Mouse (Mus musculus) heart, postnatal 4 days (tissue): ENCODE results near the gene Fat2. TPM values are rescaled to one million over a fixed set of nuclear protein-coding genes. Genes with fewer than 3 reads are reported as not detected.
A peak's percentile ranks its signal among the peaks of the same experiment; 100 is the strongest.

Source experiments
- DNase-seq: peaks from one replicate; pipeline ENCODE4 v3.0.0; 2021
- total RNA-seq, 2 experiments: library from RNA; stranded (reverse); gene quantifications; 2 replicates each; pipeline ENCODE4 v1.2.3; 2021

The Fat2 gene
- total RNA-seq, 2 experiments from 2014 or later = 0.05 to 0.07 TPM

DNA sequence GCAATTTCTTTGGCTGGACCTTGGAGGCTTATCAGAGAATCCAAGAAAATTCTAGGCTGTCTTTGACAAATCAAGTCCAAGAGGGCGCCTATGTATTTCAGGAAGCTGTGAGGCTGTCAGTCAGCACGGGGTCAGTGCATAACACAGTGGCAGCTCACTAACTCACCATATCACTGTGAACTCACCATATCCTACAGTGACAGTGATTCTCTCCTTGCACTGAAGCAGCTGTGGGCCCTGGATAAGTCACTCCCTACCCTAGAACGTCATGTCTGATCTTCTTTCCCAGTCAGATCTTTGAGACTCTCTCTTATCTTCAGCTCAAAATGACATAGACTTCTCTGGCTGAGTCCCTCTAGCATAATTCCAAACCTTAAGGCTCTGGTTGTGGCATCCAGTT lies 96.9 kb downstream of the Fat2 start:
- DNase-seq = no peak

DNA sequence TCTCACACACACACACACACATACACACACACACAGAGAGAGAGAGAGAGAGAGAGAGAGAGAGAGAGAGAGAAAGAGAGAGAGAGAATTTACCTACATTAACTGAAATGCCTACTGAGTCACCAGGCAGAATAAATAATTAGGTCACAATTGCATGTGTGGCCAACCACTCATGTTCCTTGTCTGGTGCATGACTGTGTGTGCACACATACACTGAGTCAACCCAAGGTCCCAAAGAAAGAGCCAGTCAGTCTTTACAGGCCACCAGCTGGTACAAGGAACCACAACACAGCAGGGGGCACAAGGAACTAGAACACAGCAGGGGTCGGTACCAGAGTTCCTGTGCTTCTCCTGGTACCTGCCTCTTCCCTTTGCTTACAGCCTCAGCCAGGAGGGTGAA lies 99.5 kb downstream of the Fat2 start:
- no peak for DNase-seq

DNA sequence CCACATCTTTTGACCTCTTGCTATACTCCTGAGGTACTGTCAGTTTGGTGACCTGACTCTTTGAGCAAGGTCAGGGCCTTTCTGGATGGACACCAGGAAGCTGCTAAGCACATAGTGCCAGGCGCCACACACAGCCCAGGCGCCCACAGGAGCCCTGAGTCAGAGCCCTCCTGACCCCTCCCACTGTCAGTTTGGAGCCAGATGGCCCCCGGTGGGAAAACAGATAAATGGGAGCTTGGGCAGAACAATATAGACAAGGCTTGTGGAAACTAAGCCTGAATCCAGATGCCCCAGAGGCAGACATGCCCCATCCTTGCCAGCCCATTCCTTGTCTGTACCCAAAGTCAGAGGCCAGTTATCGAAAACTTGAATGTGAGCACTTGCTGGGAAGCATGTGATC lies 101.6 kb downstream of the Fat2 start:
- no peak for DNase-seq

DNA sequence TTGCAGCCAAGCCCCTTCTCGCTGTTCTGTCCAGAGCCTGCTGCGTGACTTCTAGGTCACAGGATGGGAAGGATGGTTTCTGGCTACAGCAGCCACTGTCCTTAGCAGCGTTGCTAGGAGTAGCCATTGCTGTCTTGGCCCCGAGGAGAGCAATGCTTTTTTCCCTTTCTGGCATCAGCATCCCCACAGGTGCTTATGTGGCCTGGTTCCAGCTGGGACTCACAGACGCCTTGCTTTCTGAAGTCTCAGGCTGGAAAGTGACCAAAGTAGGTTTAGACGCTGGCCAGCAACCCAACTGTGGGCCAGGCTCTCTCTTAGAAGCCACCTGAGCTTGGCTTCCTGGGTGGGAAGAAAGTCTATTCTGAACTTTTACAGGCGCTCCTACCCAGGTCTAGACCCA lies 102.1 kb downstream of the Fat2 start:
- no peak for DNase-seq

DNA sequence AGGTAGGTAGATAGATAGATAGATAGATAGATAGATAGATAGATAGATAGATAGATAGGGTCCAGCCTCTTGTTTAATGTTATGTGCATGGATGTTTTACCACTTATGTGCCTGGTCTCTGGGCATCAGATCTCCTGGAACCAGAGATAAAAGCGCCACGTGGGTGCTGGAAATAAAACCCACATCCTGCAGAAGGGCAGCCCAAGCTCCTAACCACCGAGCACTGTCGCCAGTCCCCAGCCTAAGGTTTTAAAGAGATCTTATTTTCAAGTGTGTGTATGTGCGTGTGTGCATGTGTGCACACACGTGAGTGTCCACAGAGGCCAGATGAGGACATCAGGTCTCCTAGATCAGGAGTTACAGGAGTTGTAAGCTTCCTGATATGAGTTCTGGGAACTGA lies 105.3 kb downstream of the Fat2 start:
- no peak for DNase-seq

DNA sequence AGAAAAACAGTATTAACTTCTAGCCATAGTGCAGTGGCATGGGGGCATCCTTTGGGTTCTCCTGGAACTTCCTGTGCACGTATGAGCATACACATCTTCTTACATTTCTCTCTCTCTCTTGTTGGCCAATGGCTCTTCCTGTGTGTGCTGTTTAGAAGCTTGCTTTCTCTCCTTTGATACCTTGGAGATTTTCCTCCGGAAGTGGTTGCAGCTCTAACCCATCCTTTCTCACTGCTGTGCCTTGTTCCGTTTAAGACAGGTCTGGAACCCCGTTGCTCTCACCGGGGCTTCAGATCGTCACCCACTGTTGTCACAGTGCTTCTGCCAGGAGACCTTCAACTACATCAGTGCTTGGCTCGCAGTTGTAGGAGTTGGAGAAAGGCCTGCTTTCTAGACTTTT lies 115.1 kb downstream of the Fat2 start:
- DNase-seq = no peak

DNA sequence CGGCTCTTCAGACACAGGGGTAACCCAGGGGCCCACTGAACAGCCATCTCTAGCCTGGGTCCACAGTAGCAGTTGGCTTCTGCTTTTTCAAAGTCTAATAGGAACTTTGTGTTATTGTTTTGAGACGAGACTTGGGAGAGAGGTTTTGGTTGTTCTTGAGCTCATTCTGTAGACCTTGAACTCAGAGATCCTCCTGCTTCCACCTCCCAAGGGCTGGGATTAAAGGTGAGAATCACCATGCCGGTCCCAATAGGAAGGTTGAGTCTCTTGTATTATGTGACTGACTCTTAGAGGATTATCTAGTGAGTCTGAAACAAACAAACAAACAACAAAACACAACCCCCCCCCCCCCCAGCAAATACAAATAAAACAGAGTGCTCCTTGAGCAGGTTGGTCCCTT lies 117.9 kb downstream of the Fat2 start:
- no peak for DNase-seq

DNA sequence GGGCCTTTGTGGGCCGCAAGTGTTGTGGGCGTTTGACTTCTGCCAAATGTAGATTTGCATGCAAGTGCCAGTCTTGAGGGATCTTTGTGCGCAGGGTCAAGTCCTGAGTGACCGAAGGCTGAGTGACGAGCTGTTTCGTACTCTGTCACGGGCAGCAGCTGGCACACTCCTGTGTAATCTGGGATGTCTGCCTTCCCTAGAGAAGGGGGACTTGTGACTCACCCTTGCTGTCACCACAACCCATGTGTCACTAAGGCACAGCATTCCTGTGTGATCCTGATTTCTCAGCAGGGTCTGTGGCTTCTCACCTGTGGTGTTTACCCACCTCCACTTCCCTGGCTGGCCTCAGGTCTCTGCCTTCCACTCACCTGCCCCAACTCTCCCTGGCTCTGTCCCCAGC lies 118.5 kb downstream of the Fat2 start:
- peak; percentile 16 for DNase-seq

DNA sequence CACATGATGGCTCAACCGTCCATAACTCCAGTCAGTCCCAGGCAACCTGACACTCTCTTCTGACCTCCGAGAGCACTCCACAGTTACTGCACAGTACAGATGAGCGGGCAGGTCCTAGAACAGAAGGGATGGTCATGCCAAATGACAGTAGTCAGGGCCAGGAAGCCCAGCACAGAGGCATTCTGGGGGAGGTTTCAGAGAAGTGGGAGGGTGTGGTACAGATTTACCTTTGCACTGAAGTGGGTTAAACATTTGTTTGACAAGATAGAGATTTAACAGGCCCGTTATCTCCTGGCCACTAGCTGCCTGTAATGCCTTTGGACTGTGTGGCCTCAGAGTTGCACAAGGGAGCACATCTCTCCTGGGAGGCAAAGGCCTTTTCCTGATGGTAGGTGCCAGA lies 118.9 kb downstream of the Fat2 start:
- DNase-seq = no peak

DNA sequence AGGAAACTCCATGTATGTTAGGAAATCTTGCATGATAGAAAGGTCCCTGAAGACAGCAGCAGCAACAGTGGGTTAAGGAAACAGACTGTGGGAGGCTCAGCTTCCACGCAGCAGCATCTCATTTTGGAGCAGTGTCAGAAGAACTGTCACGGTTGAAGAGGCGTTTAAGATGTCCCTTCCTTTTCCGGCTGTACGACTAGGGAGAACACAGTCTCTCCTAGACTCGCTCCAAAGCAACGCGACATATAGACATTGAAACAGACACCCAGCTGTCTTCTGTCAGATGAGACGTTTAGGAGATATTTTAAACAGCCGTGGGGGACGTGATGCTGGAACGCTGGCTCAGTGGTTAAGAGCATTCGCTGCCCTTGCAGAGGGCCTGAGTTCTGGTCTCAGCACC lies 119.5 kb downstream of the Fat2 start:
- no peak for DNase-seq

DNA sequence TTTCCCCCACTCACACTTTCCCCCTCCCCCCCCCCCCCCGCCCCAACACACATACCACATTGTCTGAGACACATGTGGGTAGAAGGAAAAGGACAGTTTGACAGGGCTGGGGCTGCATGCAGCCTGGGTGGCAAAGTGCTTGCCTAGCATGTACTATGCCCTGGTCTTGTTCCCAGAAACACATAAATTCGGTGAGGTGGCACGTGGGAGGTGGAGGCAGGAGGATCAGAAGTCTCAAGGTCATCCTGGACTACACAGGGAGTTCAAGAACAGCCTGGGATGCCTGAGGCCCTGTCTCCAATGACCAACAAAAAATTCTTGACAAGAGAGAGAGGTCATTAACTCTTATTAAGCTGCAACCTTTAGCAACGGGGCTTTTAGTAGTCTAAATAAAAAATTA lies 120.3 kb downstream of the Fat2 start:
- no peak for DNase-seq

DNA sequence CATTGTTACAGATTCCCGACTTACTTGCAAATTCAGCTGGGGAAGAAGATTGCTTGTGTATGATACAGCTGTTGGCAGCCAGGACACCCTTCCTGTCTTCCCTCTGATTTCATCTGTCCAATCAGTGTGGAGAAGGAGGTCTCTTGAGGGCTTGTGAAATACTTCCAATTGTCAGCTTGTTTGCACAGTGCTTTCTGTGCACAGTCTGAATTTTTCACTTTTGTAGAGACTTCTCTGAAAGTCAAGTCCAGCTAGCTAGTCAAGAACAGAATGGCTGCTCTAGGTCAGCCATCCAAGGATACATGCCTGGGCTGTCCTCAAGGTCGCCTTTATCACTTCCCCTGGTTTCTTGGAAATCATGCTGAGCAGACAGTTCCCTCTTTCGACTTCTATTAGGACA lies 121.4 kb downstream of the Fat2 start:
- no peak for DNase-seq

DNA sequence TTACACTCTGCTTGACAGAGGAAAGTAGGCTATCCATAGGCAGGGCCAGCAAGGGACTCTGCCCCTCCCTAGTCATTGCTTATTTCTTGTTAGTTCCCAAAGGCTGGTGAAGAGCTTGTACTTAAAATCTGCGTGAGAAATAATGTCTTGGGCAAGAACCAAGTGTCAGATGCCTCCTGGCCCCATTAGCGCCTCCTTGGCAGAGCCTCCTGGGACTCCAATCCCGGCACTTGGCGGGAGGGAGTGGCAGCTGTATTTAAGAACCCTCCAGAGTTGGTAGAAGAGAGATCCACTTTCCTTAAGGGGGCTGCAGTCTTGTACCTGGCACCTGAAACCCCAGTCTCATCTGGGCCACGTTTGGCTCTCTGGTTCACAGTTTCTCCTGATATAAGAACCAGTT lies 122.2 kb downstream of the Fat2 start:
- no peak for DNase-seq

DNA sequence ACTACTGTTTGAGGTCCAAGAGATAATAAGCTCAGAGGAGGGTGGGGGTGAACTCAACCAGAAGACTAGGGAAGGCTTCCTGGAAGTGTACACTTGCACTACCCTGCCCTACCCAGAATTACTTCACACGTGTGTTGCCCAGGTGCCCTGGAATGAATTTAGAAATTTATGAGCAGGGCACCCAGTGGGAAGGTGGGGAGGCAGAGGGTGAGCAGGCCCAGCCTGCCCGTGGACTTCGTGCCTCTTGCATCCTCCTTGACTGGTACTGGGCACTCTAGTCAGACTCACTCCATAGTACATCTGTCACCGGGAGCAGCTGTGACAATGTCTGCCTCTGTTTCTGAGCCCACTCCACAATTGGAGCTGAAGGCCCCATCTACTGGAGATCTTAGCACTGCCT lies 122.8 kb downstream of the Fat2 start:
- no peak for DNase-seq

DNA sequence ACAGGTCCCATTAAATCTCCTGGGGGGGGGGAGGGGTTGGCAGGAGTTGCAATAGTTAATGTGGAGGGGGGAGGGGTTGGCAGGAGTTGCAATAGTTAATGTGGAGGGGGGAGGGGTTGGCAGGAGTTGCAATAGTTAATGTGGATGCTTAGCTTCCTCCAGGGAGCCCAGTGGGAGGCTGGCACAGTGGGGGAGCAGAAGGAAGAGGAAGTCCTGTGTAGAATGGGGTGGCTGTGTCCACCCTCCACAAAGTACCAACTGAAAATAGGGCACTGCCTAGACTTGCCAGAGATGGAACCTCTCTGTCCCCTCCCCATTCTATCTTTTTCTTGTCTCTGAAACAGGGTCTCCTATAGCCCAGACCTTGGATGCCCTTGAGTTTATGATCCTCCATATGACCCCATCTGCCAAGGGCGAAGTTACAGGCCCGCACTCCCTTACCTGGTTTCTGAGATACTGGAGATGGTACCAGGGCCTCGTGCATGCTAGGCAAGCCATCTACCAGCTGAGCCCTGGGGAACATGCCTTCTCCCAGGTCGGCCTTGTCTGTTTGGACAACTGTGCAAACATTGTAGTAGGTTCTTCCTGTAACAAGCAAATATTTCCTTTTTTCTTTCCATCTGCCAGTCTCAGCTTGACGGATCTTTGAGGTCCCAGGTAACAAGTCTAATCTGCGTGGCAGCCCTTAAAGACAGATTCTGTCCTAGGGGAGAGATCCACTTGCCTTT lies 126.6 kb downstream of the Fat2 start:
- DNase-seq = no peak

DNA sequence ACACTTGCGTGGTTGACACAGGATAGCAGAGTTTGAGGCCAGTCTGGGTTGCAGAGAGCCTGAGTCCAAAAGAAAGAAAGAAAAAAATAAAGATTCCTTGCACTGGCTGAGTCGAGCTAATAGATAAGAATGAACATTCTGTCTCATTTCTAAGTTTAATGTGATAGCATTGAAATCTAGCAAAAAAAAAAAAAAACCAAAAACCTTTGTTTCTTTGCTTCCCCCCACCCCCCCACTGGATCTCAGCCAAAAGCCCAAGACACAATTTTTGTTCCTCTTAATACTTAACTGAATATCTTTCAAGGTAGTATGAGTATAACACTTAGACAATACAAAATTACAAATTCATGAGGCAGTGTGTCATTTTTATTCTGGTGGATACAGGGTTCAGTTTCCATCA lies 127.3 kb downstream of the Fat2 start:
- no peak for DNase-seq

DNA sequence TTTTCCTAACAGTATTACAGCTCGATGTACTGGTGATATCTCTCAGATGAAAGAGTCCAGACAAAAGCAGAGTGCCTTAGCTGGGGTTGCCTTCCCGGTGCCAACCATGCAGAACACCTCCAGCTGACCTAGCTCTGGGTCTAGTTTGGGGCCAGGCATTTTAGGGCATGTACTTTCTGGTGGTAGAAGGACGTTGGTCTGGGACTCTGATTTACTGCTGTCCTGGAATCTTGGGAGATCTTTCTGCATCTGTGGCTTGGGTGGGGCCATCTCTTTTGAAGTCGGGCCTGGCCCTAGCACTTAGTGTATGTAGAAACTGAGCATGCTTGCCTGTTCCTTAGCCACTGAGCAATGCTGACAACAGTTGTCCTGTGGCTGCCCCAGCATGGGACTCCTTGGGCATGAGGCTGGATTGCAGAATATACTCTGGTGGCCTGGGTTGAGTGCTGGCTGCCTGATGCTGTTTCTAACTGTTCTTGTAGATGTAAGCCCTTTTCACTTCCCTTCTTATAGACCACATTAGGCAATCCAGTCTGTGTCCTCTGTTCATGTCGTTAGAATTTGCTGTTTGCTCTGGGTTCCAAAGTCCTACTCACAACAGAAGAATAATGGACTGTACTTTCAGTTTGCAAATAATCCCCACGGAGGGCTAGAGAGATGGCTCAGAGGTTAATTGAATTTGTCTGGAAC lies 128.2 kb downstream of the Fat2 start:
- DNase-seq = no peak

DNA sequence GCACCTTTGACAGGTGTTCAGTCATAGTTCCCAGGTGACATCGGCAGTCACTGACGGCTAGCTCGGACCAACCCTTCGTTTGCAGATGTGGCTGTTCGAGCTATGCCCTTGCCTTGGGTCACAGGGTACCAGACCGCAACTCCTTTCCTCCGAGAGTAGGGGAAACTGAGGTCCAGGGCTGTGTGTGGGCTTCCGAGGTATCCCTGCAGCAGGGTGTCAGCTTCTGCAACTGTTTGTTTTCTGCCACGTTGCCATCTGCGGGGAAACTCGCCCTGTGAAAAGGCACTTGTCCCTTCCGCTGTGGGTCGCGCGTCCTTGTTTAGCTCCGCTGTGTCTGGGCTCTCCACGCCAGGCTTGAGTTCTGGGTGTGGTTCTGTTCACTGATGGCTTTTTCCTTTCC lies 131.8 kb downstream of the Fat2 start:
- peak; percentile 29 for DNase-seq

DNA sequence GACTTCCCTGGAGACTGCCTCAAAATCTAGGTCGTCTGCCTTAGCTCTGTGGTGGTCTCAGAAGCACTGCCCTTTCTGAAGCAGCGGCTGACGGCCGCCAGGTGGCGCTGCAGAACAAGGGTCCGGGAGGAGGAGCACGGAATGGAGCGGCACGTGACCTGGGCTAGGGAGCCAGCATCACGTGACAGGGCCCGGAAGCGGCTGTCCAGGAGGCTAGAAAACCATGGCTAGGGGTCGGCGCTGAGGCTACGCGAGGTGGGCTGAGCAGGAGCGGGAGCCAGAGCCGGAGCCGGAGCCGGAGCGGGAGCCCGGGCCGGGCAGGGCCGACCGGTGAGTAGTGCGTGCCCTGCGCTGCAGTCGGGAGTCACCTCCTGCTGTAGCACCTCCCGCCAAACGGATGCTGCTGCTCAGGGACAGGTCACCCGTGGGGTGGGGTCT lies 132.2 kb downstream of the Fat2 start, which contains the start of gene Slc36a1:
Gene Slc36a1 (plus strand): TSS at position 192 of the 438 bp plus-strand sequence.
- DNase-seq = peak; percentile 99

Other genes starting within 250 kb of the Fat2 start
- gene Gm2a, start 238.4 kb downstream of the Fat2 start, total RNA-seq = 10 to 100 TPM; 12.4 to 13.1 TPM
- not detected for gene Slc36a3, start 184.9 kb downstream of the Fat2 start, total RNA-seq
- 1 to 10 TPM; 2.9 to 3.7 TPM for gene Slc36a2, start 151.5 kb downstream of the Fat2 start, total RNA-seq
- gene Slc36a1, start 132.2 kb downstream of the Fat2 start, total RNA-seq = 10 to 100 TPM; 11.6 to 12.0 TPM
- gene Sparc, start 86.6 kb upstream of the Fat2 start, total RNA-seq = 1,000 to 10,000 TPM; 1,405 to 1,430 TPM
- 100 to 1,000 TPM; 146 to 150 TPM for gene Atox1, start 124.7 kb upstream of the Fat2 start, total RNA-seq
- 10 to 100 TPM; 62.6 to 62.9 TPM for gene G3bp1, start 133.1 kb upstream of the Fat2 start, total RNA-seq